Mouse (Mus musculus) liver, embryonic 14.5 days (tissue): ENCODE results near the gene Ccdc107. TPM values are rescaled to one million over a fixed set of nuclear protein-coding genes. Genes with fewer than 3 reads are reported as not detected.
A peak's percentile ranks its signal among the peaks of the same experiment; 100 is the strongest.

Experiments used
- ATAC-seq: fragments of 200-750 bp; cut with Nextera tagmentation; 2 replicates; pipeline ENCODE4 v1.8.0; 2017; ENCODE audit warnings: moderate number of reproducible peaks, mild to moderate bottlenecking, moderate library complexity; ENCODE audit not compliant: insufficient read depth
- DNase-seq, 3 experiments: peaks; one replicate each; pipeline ENCODE4 v3.0.0-alpha.2; 2012 to 2013; ENCODE audit warnings: low read depth in 3 of 3, low spot score in 3 of 3
- H3K27ac ChIP-seq: fragments of 300-500 bp; sonication (generic); 2 replicates; pipeline ENCODE4 v1.5.1; 2014; ENCODE audit warnings: moderate library complexity, mild to moderate bottlenecking, control low read depth, inconsistent platforms
- H3K27me3 ChIP-seq: fragments of 300-500 bp; sonication (generic); 2 replicates; pipeline ENCODE4 v1.6.1; 2014; ENCODE audit warnings: mild to moderate bottlenecking, low read length, moderate library complexity; ENCODE audit not compliant: control insufficient read depth, insufficient read depth
- H3K36me3 ChIP-seq: fragments of 300-500 bp; sonication (generic); replicated peaks from 2 replicates; pipeline ENCODE4 v1.6.1; 2014; ENCODE audit warnings: low read depth; ENCODE audit not compliant: control insufficient read depth, insufficient read depth
- H3K4me1 ChIP-seq, 2 experiments: fragments of 200-500 bp in 1 of 2; fragments of 300-500 bp in 1 of 2; sonication (generic) in 1 of 2; replicated peaks; 2 replicates each; pipeline ENCODE4 v1.6.1; 2012 to 2014; ENCODE audit warnings: antibody characterized with exemption in 1 of 2, inconsistent platforms in 1 of 2, low read length in 1 of 2; ENCODE audit not compliant: control insufficient read depth in 2 of 2, insufficient read depth in 2 of 2
- H3K4me2 ChIP-seq: fragments of 300-500 bp; sonication (generic); 2 replicates; pipeline ENCODE4 v1.6.1; 2014; ENCODE audit warnings: low read depth, mild to moderate bottlenecking, control low read depth, moderate library complexity
- H3K4me3 ChIP-seq, 2 experiments: fragments of 200-500 bp in 1 of 2; fragments of 300-500 bp in 1 of 2; sonication (generic) in 1 of 2; 2 replicates each; pipeline ENCODE4 v1.5.1; 2012 to 2014; ENCODE audit warnings: low read depth in 2 of 2, low read length in 2 of 2, mild to moderate bottlenecking in 2 of 2, control low read depth in 1 of 2, inconsistent platforms in 1 of 2, moderate library complexity in 1 of 2; ENCODE audit not compliant: insufficient read depth in 1 of 2
- H3K9ac ChIP-seq: fragments of 300-500 bp; sonication (generic); replicated peaks from 2 replicates; pipeline ENCODE4 v1.6.1; 2014; ENCODE audit warnings: mild to moderate bottlenecking, control low read depth, moderate library complexity
- H3K9me3 ChIP-seq: fragments of 300-500 bp; sonication (generic); 2 replicates; pipeline ENCODE4 v1.6.1; 2016; ENCODE audit warnings: low read length, mixed read lengths; ENCODE audit not compliant: control insufficient read depth
- CTCF ChIP-seq: IDR thresholded peaks from 2 replicates; pipeline ENCODE4 v1.5.1; 2016; ENCODE audit warnings: antibody characterized with exemption, low read depth, control low read depth
- EP300 ChIP-seq: IDR thresholded peaks from 2 replicates; pipeline ENCODE4 v1.6.1; 2016; ENCODE audit warnings: antibody characterized with exemption, low read depth
- WGBS: fragments of 180-500 bp; shearing (Covaris S2); extraction: QIAGEN DNeasy Blood & Tissue Kit; methylation state at CpG from one replicate; pipeline ENCODE4 v1.1.7; 2014; ENCODE audit not compliant: insufficient replicate concordance; 5-methylcytosine and 5-hydroxymethylcytosine counted together
- polyA plus RNA-seq, 2 experiments: library from polyadenylated mRNA; depleted of rRNA in 1 of 2; stranded (reverse) in 1 of 2; unstranded in 1 of 2; fragments of >200 nt; fragmentation: Nextera tagmentation in 1 of 2; extraction: Ambion mirVana in 1 of 2; gene quantifications; 2 replicates each; pipeline versions ENCODE4 v1.2.1 to v1.2.3; 2012 to 2014

Ccdc107 gene
- polyA plus RNA-seq, 2 experiments: 27.6 to 36.7 TPM

GRCm38 (mm10) chr4:43497946-43498345, 5.2 kb downstream of the Ccdc107 start:
- peak overlapping the region; percentile 75 to 76 for H3K4me3 ChIP-seq
- H3K4me1 ChIP-seq: peaks cover 12 to 25% of the 10 kb centered on the region in 2 experiments
- TF ChIP-seq CTCF (no peak), EP300 (no peak)
- ATAC-seq (no peak), DNase-seq (no peak)
- 63% methylated on average over 4 of the region's 4 CpGs for WGBS
- no peaks in the 10 kb centered on the region for H3K27me3 ChIP-seq
- H3K4me2 ChIP-seq: peak overlapping the region; percentile 75
- H3K36me3 ChIP-seq: peaks cover 19% of the 10 kb centered on the region
- H3K27ac ChIP-seq: no peak overlapping the region
- peak overlapping the region; percentile 85 for H3K9ac ChIP-seq
- H3K9me3 ChIP-seq: no peaks in the 10 kb centered on the region

GRCm38 (mm10) chr4:43498983-43499382, 6.3 kb downstream of the Ccdc107 start:
- no peaks in the 10 kb centered on the region for H3K9me3 ChIP-seq
- ATAC-seq (peak; percentile 77), DNase-seq (peak in 2 of 3 experiments; percentile 39 to 50)
- no peaks in the 10 kb centered on the region for H3K27me3 ChIP-seq
- 6% methylated on average over 8 of the region's 8 CpGs for WGBS
- H3K4me2 ChIP-seq: peak overlapping the region; percentile 75
- H3K27ac ChIP-seq: peak overlapping the region; percentile 36
- H3K4me3 ChIP-seq: peak overlapping the region; percentile 75 to 76
- H3K36me3 ChIP-seq: peaks cover 19% of the 10 kb centered on the region
- peaks cover 12 to 26% of the 10 kb centered on the region in 2 experiments for H3K4me1 ChIP-seq
- H3K9ac ChIP-seq: peak overlapping the region; percentile 85
- TF ChIP-seq EP300 (no peak), CTCF (peak; percentile 80)

DNA sequence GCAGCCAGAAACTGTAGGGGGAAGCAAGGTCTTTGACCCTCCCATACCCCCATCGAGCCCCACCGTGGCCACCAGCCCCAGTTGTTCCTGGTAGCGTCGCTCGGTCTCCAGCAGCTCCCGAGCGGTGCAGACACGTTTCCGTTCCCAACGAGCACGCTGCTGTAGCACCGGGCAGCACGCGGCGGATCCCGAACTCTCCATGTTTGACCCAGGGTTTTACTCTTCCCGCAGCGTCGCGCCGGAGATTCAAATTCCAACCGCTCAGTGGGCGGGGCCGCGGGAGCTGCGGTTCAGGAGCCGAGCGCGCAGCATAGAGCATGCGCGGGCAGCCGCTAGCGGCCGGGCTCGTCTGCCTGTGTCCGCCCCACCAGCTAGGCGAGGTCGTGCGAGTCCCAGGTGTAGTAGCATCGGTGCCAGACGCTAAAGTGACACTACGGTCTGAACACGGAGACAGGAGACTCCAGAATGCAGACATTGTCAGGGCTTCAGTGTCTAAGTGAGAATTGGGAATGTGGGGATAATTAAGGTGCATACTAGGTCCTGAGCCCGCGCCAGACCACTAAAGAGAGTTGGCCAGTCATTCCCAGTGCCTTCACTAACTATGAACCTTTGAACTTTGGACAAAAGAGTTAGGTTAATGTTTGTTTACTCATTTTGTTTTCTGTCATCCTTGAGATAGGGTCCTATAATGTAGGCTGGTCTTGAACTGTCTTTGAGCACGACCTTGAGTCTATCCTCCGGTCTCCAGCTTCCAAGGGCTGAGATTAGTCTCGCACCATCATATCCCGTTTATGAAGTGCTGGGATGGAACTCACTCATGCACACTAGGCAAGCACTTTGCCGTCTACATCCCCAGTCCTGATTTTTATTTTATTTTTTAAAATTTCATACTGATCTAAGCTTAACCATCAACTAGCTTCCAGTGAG, 7.0 kb downstream of the Ccdc107 start, which contains the start of gene Arhgef39:
Arhgef39 (minus strand) TSS at position 289 of the 927 bp plus-strand sequence.
- H3K9me3 ChIP-seq: no peaks in the 10 kb centered on the region
- H3K4me2 ChIP-seq: peak within 1 kb of the TSS; percentile 75
- H3K36me3 ChIP-seq: peaks cover 19% of the 10 kb centered on the region
- H3K27me3 ChIP-seq: no peaks in the 10 kb centered on the region
- DNase-seq (peak; percentile 77 to 82 (median 79)), ATAC-seq (peak; percentile 90)
- peak within 1 kb of the TSS; percentile 75 to 76 for H3K4me3 ChIP-seq
- TF ChIP-seq CTCF (no peak; the same call in 1 of the 2 replicates), EP300 (no peak)
- 8% methylated on average over 50 of the region's 50 CpGs for WGBS
- peak within 1 kb of the TSS; percentile 85 for H3K9ac ChIP-seq
- peaks cover 8 to 24% of the 10 kb centered on the region in 2 experiments for H3K4me1 ChIP-seq
- peak within 1 kb of the TSS; percentile 36 for H3K27ac ChIP-seq

DNA sequence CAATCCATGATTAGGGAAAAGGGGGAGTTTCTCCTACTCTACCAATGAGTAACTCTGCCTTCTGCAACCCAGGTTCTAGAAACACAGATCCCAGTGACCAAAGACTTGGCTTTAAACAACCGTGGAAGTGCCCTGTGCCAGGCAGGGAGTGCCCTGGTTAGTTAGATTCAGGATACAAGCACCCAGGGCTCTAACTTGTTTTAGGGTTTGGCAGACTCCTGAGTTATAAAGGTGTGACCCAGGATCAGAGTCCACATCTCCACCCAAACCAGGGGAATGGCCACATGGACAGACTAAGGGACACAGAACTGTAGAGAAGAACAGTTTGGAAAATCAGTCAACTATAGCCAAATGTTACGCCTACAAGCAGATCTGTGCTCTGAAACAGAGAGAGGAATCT, 10.3 kb downstream of the Ccdc107 start:
- Histone ChIP-seq H3K27me3 (no peaks in the 10 kb centered on the region), H3K4me3 (no peak overlapping the region), H3K9me3 (no peaks in the 10 kb centered on the region), H3K4me2 (no peak overlapping the region), H3K4me1 (peaks cover 4 to 22% of the 10 kb centered on the region in 2 experiments), H3K27ac (no peak overlapping the region), H3K36me3 (no peaks in the 10 kb centered on the region), H3K9ac (no peak overlapping the region)
- DNase-seq (no peak), ATAC-seq (no peak)
- 67% methylated on average over 2 of the region's 2 CpGs for whole genome bisulfite sequencing
- TF ChIP-seq EP300 (no peak), CTCF (no peak)

- Histone ChIP-seq H3K4me3 (no peak overlapping the region), H3K4me1 (peaks cover 4 to 18% of the 10 kb centered on the region in 2 experiments), H3K27ac (no peak overlapping the region), H3K36me3 (no peaks in the 10 kb centered on the region), H3K27me3 (no peaks in the 10 kb centered on the region), H3K9me3 (no peaks in the 10 kb centered on the region), H3K4me2 (no peak overlapping the region), H3K9ac (no peak overlapping the region)
- WGBS: 68% methylated on average over 6 of the region's 6 CpGs
- DNase-seq (no peak), ATAC-seq (no peak)
- no peak for TF ChIP-seq EP300
- no peak for TF ChIP-seq CTCF
Measured at GRCm38 (mm10) chr4:43503506-43503905, 10.8 kb downstream of the Ccdc107 start.
